Mouse (Mus musculus) testis, adult 2 months (tissue): ENCODE measurements around the gene Axl.

Experiments
- CTCF ChIP-seq: fragments of 200-500 bp; IDR thresholded peaks from 2 replicates; pipeline ENCODE4 v1.5.1; 2012; ENCODE audit warnings: low read depth, mild to moderate bottlenecking, inconsistent platforms, low read length, moderate library complexity; ENCODE audit not compliant: control insufficient read depth, insufficient read depth, insufficient replicate concordance
- POLR2A ChIP-seq: fragments of 200-500 bp; IDR thresholded peaks from 2 replicates; pipeline ENCODE4 v1.6.1; 2012; ENCODE audit warnings: low read depth, mild to moderate bottlenecking, inconsistent platforms, low read length, moderate library complexity; ENCODE audit not compliant: control insufficient read depth

DNA sequence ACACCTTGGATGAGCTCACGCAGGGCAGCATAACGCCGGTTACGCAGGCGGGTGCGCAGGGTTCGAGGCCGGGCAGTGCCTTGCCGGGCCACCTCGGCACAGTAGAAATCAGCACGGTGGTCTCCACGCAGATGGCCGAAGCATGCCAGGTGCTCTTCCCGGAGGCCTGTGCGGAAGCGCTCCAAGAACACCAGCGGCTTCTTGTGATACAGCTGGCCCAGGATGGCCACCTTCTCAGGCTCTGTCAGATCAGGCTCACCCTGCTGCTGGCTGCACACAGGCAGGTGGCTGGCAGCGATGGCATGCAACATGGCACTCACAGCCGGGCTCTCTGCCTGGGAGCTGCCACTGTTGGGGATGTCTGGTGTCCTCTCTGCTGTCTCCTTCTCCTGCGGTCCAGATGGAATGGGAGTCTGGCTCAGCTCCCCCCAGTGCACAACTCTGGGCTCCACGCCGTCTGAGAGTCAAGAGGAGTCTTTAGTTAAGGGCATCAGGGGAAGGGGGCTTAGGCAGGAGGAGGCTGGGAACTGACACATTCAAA lies 72.7 kb downstream of the Axl start:
- TF ChIP-seq POLR2A: no peak
- TF ChIP-seq CTCF: no peak
